Mouse (Mus musculus): ENCODE measurements around the gene Ppil6. TPM values are rescaled to one million over a fixed set of nuclear protein-coding genes. Genes with fewer than 3 reads are reported as not detected.

Ppil6 gene
- polyA plus RNA-seq, 1 experiment from 2014 or later, result not detected

GRCm38 (mm10) chr10:41460501-41460900 lies 29.7 kb upstream of the Ppil6 start:
- H3K4me1 ChIP-seq (ENCODE audit: control insufficient read depth, low read depth, low read length), result no peaks in the 10 kb centered on the region
- no peaks in the 10 kb centered on the region for H3K27me3 ChIP-seq (ENCODE audit: control insufficient read depth, insufficient read depth, low read depth, low read length)
- H3K4me2 ChIP-seq (ENCODE audit: low read depth, low read length), result no peak overlapping the region
- peaks cover 7% of the 10 kb centered on the region for H3K36me3 ChIP-seq (ENCODE audit: control insufficient read depth, insufficient read depth)
- 46% methylated on average over 2 of the region's 2 CpGs for WGBS (ENCODE audit: insufficient replicate concordance)
- no peak overlapping the region for H3K9ac ChIP-seq (ENCODE audit: low read depth, low read length)
- no peak overlapping the region for H3K4me3 ChIP-seq (ENCODE audit: low read depth, low read length)
- H3K27ac ChIP-seq (ENCODE audit: low read length), result no peak overlapping the region
- no peak for ATAC-seq (ENCODE audit: low read depth)
- no peaks in the 10 kb centered on the region for H3K9me3 ChIP-seq (replicated peaks; ENCODE audit: control insufficient read depth, low read length)

GRCm38 (mm10) chr10:41461057-41461722 lies 29.0 kb upstream of the Ppil6 start:
- no peak overlapping the region for H3K4me3 ChIP-seq (ENCODE audit: low read depth, low read length)
- H3K9ac ChIP-seq (ENCODE audit: low read depth, low read length), result no peak overlapping the region
- H3K4me1 ChIP-seq (ENCODE audit: control insufficient read depth, low read depth, low read length), result no peaks in the 10 kb centered on the region
- H3K4me2 ChIP-seq (ENCODE audit: low read depth, low read length), result no peak overlapping the region
- H3K27ac ChIP-seq (ENCODE audit: low read length), result no peak overlapping the region
- no peaks in the 10 kb centered on the region for H3K9me3 ChIP-seq (replicated peaks; ENCODE audit: control insufficient read depth, low read length)
- no peaks in the 10 kb centered on the region for H3K27me3 ChIP-seq (ENCODE audit: control insufficient read depth, insufficient read depth, low read depth, low read length)
- peaks cover 7% of the 10 kb centered on the region for H3K36me3 ChIP-seq (ENCODE audit: control insufficient read depth, insufficient read depth)
- 69% methylated on average over 3 of the region's 3 CpGs for WGBS (ENCODE audit: insufficient replicate concordance)
- ATAC-seq (ENCODE audit: low read depth), result no peak

GRCm38 (mm10) chr10:41464401-41464955 lies 25.8 kb upstream of the Ppil6 start:
- Histone ChIP-seq H3K4me1 (ENCODE audit: control insufficient read depth, low read depth, low read length) (no peaks in the 10 kb centered on the region), H3K36me3 (ENCODE audit: control insufficient read depth, insufficient read depth) (peaks cover 5% of the 10 kb centered on the region), H3K9ac (ENCODE audit: low read depth, low read length) (no peak overlapping the region), H3K9me3 (replicated peaks; ENCODE audit: control insufficient read depth, low read length) (no peaks in the 10 kb centered on the region), H3K27me3 (ENCODE audit: control insufficient read depth, insufficient read depth, low read depth, low read length) (no peaks in the 10 kb centered on the region), H3K4me3 (ENCODE audit: low read depth, low read length) (no peak overlapping the region), H3K4me2 (ENCODE audit: low read depth, low read length) (no peak overlapping the region), H3K27ac (ENCODE audit: low read length) (no peak overlapping the region)
- no peak for ATAC-seq (ENCODE audit: low read depth)
- WGBS (ENCODE audit: insufficient replicate concordance), result 74% methylated on average over 15 of the region's 15 CpGs

GRCm38 (mm10) chr10:41467325-41467724 lies 22.9 kb upstream of the Ppil6 start:
- no peak overlapping the region for H3K27ac ChIP-seq (ENCODE audit: low read length)
- WGBS (ENCODE audit: insufficient replicate concordance), result 80% methylated on average over 6 of the region's 6 CpGs

GRCm38 (mm10) chr10:41470693-41471092 lies 19.5 kb upstream of the Ppil6 start:
- no peak overlapping the region for H3K4me2 ChIP-seq (ENCODE audit: low read depth, low read length)
- H3K27me3 ChIP-seq (ENCODE audit: control insufficient read depth, insufficient read depth, low read depth, low read length), result no peaks in the 10 kb centered on the region
- H3K9ac ChIP-seq (ENCODE audit: low read depth, low read length), result no peak overlapping the region
- WGBS (ENCODE audit: insufficient replicate concordance), result 61% methylated on average over 3 of the region's 3 CpGs
- no peak for ATAC-seq (ENCODE audit: low read depth)
- H3K27ac ChIP-seq (ENCODE audit: low read length), result no peak overlapping the region
- peaks cover 19% of the 10 kb centered on the region for H3K4me1 ChIP-seq (ENCODE audit: control insufficient read depth, low read depth, low read length)
- no peaks in the 10 kb centered on the region for H3K9me3 ChIP-seq (replicated peaks; ENCODE audit: control insufficient read depth, low read length)
- no peaks in the 10 kb centered on the region for H3K36me3 ChIP-seq (ENCODE audit: control insufficient read depth, insufficient read depth)
- H3K4me3 ChIP-seq (ENCODE audit: low read depth, low read length), result no peak overlapping the region

More at GRCm38 (mm10) chr10:41467325-41467724, 22.9 kb upstream of the Ppil6 start:
- no peaks in the 10 kb centered on the region for H3K27me3 ChIP-seq (ENCODE audit: control insufficient read depth, insufficient read depth, low read depth, low read length)
- no peak overlapping the region for H3K4me2 ChIP-seq (ENCODE audit: low read depth, low read length)
- ATAC-seq (ENCODE audit: low read depth), result no peak
- H3K4me1 ChIP-seq (ENCODE audit: control insufficient read depth, low read depth, low read length), result no peaks in the 10 kb centered on the region
- no peaks in the 10 kb centered on the region for H3K9me3 ChIP-seq (replicated peaks; ENCODE audit: control insufficient read depth, low read length)
- H3K4me3 ChIP-seq (ENCODE audit: low read depth, low read length), result no peak overlapping the region
- H3K36me3 ChIP-seq (ENCODE audit: control insufficient read depth, insufficient read depth), result peaks cover 5% of the 10 kb centered on the region
- H3K9ac ChIP-seq (ENCODE audit: low read depth, low read length), result no peak overlapping the region

GRCm38 (mm10) chr10:41472534-41472933 lies 17.7 kb upstream of the Ppil6 start:
- no peaks in the 10 kb centered on the region for H3K9me3 ChIP-seq (replicated peaks; ENCODE audit: control insufficient read depth, low read length)
- peaks cover 37% of the 10 kb centered on the region for H3K4me1 ChIP-seq (ENCODE audit: control insufficient read depth, low read depth, low read length)
- peaks cover 7% of the 10 kb centered on the region for H3K27me3 ChIP-seq (ENCODE audit: control insufficient read depth, insufficient read depth, low read depth, low read length)

GRCm38 (mm10) chr10:41472962-41473481 lies 17.2 kb upstream of the Ppil6 start:
- Histone ChIP-seq H3K4me3 (ENCODE audit: low read depth, low read length) (no peak overlapping the region), H3K27me3 (ENCODE audit: control insufficient read depth, insufficient read depth, low read depth, low read length) (peaks cover 7% of the 10 kb centered on the region), H3K9ac (ENCODE audit: low read depth, low read length) (no peak overlapping the region), H3K4me2 (ENCODE audit: low read depth, low read length) (no peak overlapping the region), H3K4me1 (ENCODE audit: control insufficient read depth, low read depth, low read length) (peaks cover 41% of the 10 kb centered on the region), H3K9me3 (replicated peaks; ENCODE audit: control insufficient read depth, low read length) (no peaks in the 10 kb centered on the region), H3K27ac (ENCODE audit: low read length) (no peak overlapping the region), H3K36me3 (ENCODE audit: control insufficient read depth, insufficient read depth) (no peaks in the 10 kb centered on the region)
- 45% methylated on average over 5 of the region's 5 CpGs for WGBS (ENCODE audit: insufficient replicate concordance)
- ATAC-seq (ENCODE audit: low read depth), result no peak

More at GRCm38 (mm10) chr10:41472534-41472933, 17.7 kb upstream of the Ppil6 start:
- H3K36me3 ChIP-seq (ENCODE audit: control insufficient read depth, insufficient read depth), result no peaks in the 10 kb centered on the region
- H3K4me2 ChIP-seq (ENCODE audit: low read depth, low read length), result no peak overlapping the region
- H3K9ac ChIP-seq (ENCODE audit: low read depth, low read length), result no peak overlapping the region
- ATAC-seq (ENCODE audit: low read depth), result no peak
- no peak overlapping the region for H3K27ac ChIP-seq (ENCODE audit: low read length)
- H3K4me3 ChIP-seq (ENCODE audit: low read depth, low read length), result no peak overlapping the region

- ATAC-seq (ENCODE audit: low read depth), result peak; percentile 49
- no peak overlapping the region for H3K4me3 ChIP-seq (ENCODE audit: low read depth, low read length)
- no peak overlapping the region for H3K27ac ChIP-seq (ENCODE audit: low read length)
- no peak overlapping the region for H3K4me2 ChIP-seq (ENCODE audit: low read depth, low read length)
- WGBS (ENCODE audit: insufficient replicate concordance), result 15% methylated on average over 6 of the region's 6 CpGs
- H3K4me1 ChIP-seq (ENCODE audit: control insufficient read depth, low read depth, low read length), result peaks cover 41% of the 10 kb centered on the region
- H3K9me3 ChIP-seq (replicated peaks; ENCODE audit: control insufficient read depth, low read length), result no peaks in the 10 kb centered on the region
- H3K9ac ChIP-seq (ENCODE audit: low read depth, low read length), result no peak overlapping the region
- H3K36me3 ChIP-seq (ENCODE audit: control insufficient read depth, insufficient read depth), result no peaks in the 10 kb centered on the region
- peaks cover 7% of the 10 kb centered on the region for H3K27me3 ChIP-seq (ENCODE audit: control insufficient read depth, insufficient read depth, low read depth, low read length)
These were observed 16.3 kb upstream of the Ppil6 start for GRCm38 (mm10) chr10:41473782-41474468.

GRCm38 (mm10) chr10:41474981-41475391 lies 15.3 kb upstream of the Ppil6 start:
- peaks cover 41% of the 10 kb centered on the region for H3K4me1 ChIP-seq (ENCODE audit: control insufficient read depth, low read depth, low read length)
- no peak for ATAC-seq (ENCODE audit: low read depth)
- no peaks in the 10 kb centered on the region for H3K36me3 ChIP-seq (ENCODE audit: control insufficient read depth, insufficient read depth)
- H3K27ac ChIP-seq (ENCODE audit: low read length), result peak overlapping the region; percentile 2; the same call in 1 of the 2 replicates
- no peaks in the 10 kb centered on the region for H3K9me3 ChIP-seq (replicated peaks; ENCODE audit: control insufficient read depth, low read length)
- WGBS (ENCODE audit: insufficient replicate concordance), result 56% methylated on average over 1 of the region's 1 CpGs
- H3K4me3 ChIP-seq (ENCODE audit: low read depth, low read length), result no peak overlapping the region
- peaks cover 7% of the 10 kb centered on the region for H3K27me3 ChIP-seq (ENCODE audit: control insufficient read depth, insufficient read depth, low read depth, low read length)
- H3K4me2 ChIP-seq (ENCODE audit: low read depth, low read length), result no peak overlapping the region
- H3K9ac ChIP-seq (ENCODE audit: low read depth, low read length), result no peak overlapping the region
